24 mouse cellular contexts compared by ENCODE assay signal in the genomic region with DNA sequence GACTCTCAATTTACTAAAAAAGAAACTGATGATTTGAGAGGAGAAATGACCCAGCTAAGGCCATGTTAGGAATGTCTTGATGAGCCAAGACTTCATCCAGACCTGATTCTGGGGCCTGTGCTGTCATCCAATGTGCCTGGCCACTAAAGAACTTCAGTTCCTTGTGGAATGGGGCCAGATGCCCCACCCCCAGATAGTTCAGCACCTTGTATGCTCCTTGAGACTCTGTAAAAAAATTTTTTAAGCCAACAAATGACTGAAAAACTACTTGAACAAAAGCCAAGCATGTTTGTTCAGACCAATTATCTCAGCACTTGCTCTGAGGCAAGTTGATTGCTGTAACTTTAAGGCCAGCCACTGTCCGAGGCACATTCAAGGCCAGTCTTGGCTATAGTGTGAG. TPM values are rescaled to one million over a fixed set of nuclear protein-coding genes. Genes with fewer than 3 reads are reported as not detected.
A peak's percentile ranks its signal among the peaks of the same experiment; 100 is the strongest.
DNase-seq lines count a peak whose midpoint lies in the region; ATAC-seq and TF ChIP-seq lines count a peak whose summit lies in the region.
"Had no signal": no experiment of that assay in that cellular context is flagged by ENCODE, and none has a peak within 500 bp of the region (broad histone marks: within the 10 kb centered on the region; RNA-seq: fewer than 3 reads in every experiment).

No protein-coding gene starts in this region.

- H3K4me3 ChIP-seq in lung, postnatal 0 days (ENCODE audit: low read depth, low read length), result no peak overlapping the region
- no peak overlapping the region for H3K4me3 ChIP-seq in cerebellum, adult 2 months (replicated peaks; ENCODE audit: insufficient read depth, low read depth, low read length)
- H3K4me3 ChIP-seq: embryonic facial prominence, embryonic 15.5 days; erythroblast, embryonic 14.5 days; forebrain, embryonic 10.5 days; gastrocnemius, adult 2 months; heart, embryonic 13.5 days; hindbrain, embryonic 15.5 days had no signal

- ATAC-seq in lung, postnatal 0 days, result peak; percentile 91
- ATAC-seq: CD4-positive, CD25-positive, alpha-beta regulatory T cell, adult 4 months; forebrain, embryonic 14.5 days had no signal

- DNase-seq in adrenal gland, adult 2 months, result peak; percentile 3
- no peak for DNase-seq in adrenal gland, postnatal 36 days
- DNase-seq in NIH3T3 (ENCODE audit: low read depth), result peak; percentile 19
- peak; percentile 71 for DNase-seq in lung, postnatal 0 days (ENCODE audit: low spot score)
- peak; percentile 59 for DNase-seq in lung, postnatal 36 days
- DNase-seq in thymus, postnatal 10 days (ENCODE audit: low spot score in 2 of 2), result no peak
- DNase-seq in gastrocnemius, postnatal 10 days, result no peak
- DNase-seq in cerebellum, adult 2 months, result no peak
- DNase-seq: adrenal gland, postnatal 25 days; B cell, adult 2 months; cerebellum, adult 8-10 months; cerebellum, postnatal 14 days; embryo, embryonic 11 days; gastrocnemius, adult 2 months; gastrocnemius, postnatal 36 days; heart, postnatal 36 days had no signal

- 29% methylated on average over 1 of the region's 1 CpGs for WGBS in lung, postnatal 0 days
- 64% methylated on average over 1 of the region's 1 CpGs for WGBS in cerebellum, adult 2 months

- H3K4me1 ChIP-seq in lung, postnatal 0 days (ENCODE audit: insufficient read depth, low read depth, low read length), result no peaks in the 10 kb centered on the region
- no peaks in the 10 kb centered on the region for H3K4me1 ChIP-seq in cerebellum, adult 2 months (ENCODE audit: control insufficient read depth, insufficient read depth, low read length)
- H3K4me1 ChIP-seq: embryonic facial prominence, embryonic 15.5 days; forebrain, embryonic 10.5 days; heart, embryonic 13.5 days; hindbrain, embryonic 15.5 days had no signal

- peak; percentile 96 for TF ChIP-seq EP300 in lung, postnatal 0 days (IDR thresholded peaks at IDR 0.05)

- H3K36me3 ChIP-seq in lung, postnatal 0 days (ENCODE audit: insufficient read depth, low read length), result no peaks in the 10 kb centered on the region
- H3K36me3 ChIP-seq: embryonic facial prominence, embryonic 15.5 days; forebrain, embryonic 10.5 days; G1E; heart, embryonic 13.5 days; hindbrain, embryonic 15.5 days had no signal

- no peak overlapping the region for H3K9ac ChIP-seq in lung, postnatal 0 days (replicated peaks; ENCODE audit: low read depth)
- H3K9ac ChIP-seq: embryonic facial prominence, embryonic 15.5 days; heart, embryonic 13.5 days; hindbrain, embryonic 15.5 days had no signal

- no peaks in the 10 kb centered on the region for H3K9me3 ChIP-seq in lung, postnatal 0 days (ENCODE audit: low read length)
- H3K9me3 ChIP-seq: embryonic facial prominence, embryonic 15.5 days; forebrain, embryonic 10.5 days; G1E; heart, embryonic 13.5 days; hindbrain, embryonic 15.5 days had no signal

- no peaks in the 10 kb centered on the region for H3K27me3 ChIP-seq in lung, postnatal 0 days (replicated peaks; ENCODE audit: insufficient read depth, low read length)
- H3K27me3 ChIP-seq in cerebellum, adult 2 months (ENCODE audit: control insufficient read depth, insufficient read depth, low read length), result no peaks in the 10 kb centered on the region
- H3K27me3 ChIP-seq: embryonic facial prominence, embryonic 15.5 days; heart, embryonic 13.5 days; hindbrain, embryonic 15.5 days had no signal

- peak overlapping the region; percentile 12; the same call in 1 of the 2 replicates for H3K27ac ChIP-seq in lung, postnatal 0 days (ENCODE audit: low read length)
- H3K27ac ChIP-seq in cerebellum, adult 2 months (ENCODE audit: insufficient read depth, low read length), result no peak overlapping the region
- H3K27ac ChIP-seq: embryonic facial prominence, embryonic 15.5 days; forebrain, embryonic 10.5 days; gastrocnemius, adult 2 months; heart, embryonic 13.5 days; hindbrain, embryonic 15.5 days had no signal

- no peak overlapping the region for H3K4me2 ChIP-seq in lung, postnatal 0 days (replicated peaks; ENCODE audit: low read depth, low read length)
- H3K4me2 ChIP-seq: embryonic facial prominence, embryonic 15.5 days; heart, embryonic 13.5 days; hindbrain, embryonic 15.5 days had no signal

- no peak for TF ChIP-seq CTCF in lung, postnatal 0 days (IDR thresholded peaks at IDR 0.05)
- no peak for TF ChIP-seq CTCF in cerebellum, adult 2 months (IDR thresholded peaks at IDR 0.05; ENCODE audit: borderline replicate concordance, insufficient read depth, low read depth, low read length)

- TF ChIP-seq POLR2A in cerebellum, adult 2 months (IDR thresholded peaks at IDR 0.05; ENCODE audit: borderline replicate concordance, insufficient read depth, low read length), result no peak

RNA-seq across cellular contexts. Expression of a gene that starts 59.4 kb away (rescaled TPM):
- not detected for total RNA-seq in adrenal gland, adult 2 months (2021)
- polyA plus RNA-seq in adrenal gland, adult 2 months (2012; rRNA removed), result not detected in 2 replicates
- not detected for total RNA-seq in adrenal gland, postnatal 36 days (2021)
- 19.2 and 22.4 TPM in 2 replicates for polyA plus RNA-seq in lung, postnatal 0 days (2015; fragmentation: Nextera tagmentation; extraction: Ambion mirVana)
- 10 to 100 TPM; 29.2 to 30.5 TPM for total RNA-seq in gastrocnemius, postnatal 10 days (2021)
- polyA plus RNA-seq in cerebellum, adult 2 months (2012; rRNA removed), result 0.19 and 0.28 TPM in 2 replicates
- total RNA-seq: adrenal gland, postnatal 25 days had no signal
- polyA plus RNA-seq: erythroblast, embryonic 14.5 days; G1E; hindbrain, embryonic 15.5 days had no signal

Comparison
In these comparisons a context has a peak if more than half of its experiments do, and no peak if none do; other contexts are left out.
1. DNase-seq: peak in adrenal gland, adult 2 months (single experiment), NIH3T3 (single experiment), lung, postnatal 0 days (single experiment) and lung, postnatal 36 days (single experiment); none in adrenal gland, postnatal 36 days (0 of 2), thymus, postnatal 10 days (0 of 2), gastrocnemius, postnatal 10 days (single experiment) and cerebellum, adult 2 months (0 of 2).
2. RNA of a gene that starts 59.4 kb away (total RNA-seq): 29.2 to 30.5 TPM in gastrocnemius, postnatal 10 days; not detected in adrenal gland, adult 2 months and not detected in adrenal gland, postnatal 36 days; every median in the first group is over 10 times any median in the second.